Mouse (Mus musculus): ENCODE measurements around the gene Rmdn3. TPM values are rescaled to one million over a fixed set of nuclear protein-coding genes. Genes with fewer than 3 reads are reported as not detected.

Rmdn3 gene
- total and polyA plus RNA-seq, 3 experiments = 52.5 to 57.4 TPM; not detected in 1

DNA sequence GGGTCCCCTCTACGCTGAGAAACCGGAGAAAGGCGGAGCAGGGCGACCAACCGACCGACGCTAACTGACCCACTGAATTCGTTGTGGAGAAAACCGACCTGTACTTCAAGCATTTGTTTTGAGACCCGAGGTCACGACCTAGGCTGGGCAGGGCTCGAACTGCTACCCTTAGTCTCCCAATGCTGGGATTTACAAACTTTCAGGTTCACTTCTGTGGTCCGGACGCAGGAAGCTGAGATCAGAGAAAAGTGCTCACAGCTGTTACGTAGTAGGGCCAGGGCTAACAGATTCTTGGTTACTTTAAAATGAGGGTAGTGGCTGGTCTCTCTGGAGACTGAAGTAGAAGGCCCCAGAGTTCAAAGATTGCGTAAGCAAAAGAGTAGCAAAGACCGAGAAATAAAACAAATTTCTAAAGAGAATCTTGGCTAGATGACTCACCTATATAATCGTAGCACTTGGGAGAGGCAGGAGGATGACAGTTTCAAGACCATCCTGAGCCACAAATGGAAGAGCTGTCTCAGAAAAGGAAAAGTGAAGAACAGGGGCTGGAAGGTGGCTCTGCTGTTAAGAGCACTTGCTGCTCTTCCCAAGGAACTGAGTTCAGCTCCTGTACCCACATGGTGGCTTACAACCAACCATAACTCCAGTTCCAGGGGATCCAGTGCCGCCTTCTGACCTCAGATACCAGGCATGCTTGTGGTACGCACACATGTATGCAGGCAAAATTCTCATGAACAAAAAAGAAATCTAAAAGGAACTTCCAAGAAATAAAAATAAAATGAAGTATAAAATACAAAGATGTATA is 43.5 kb downstream of the Rmdn3 start:
- H3K36me3 ChIP-seq (ENCODE audit: control insufficient read depth in 1 of 2, insufficient read depth in 2 of 2, low read length in 2 of 2) = peaks cover 3 to 13% of the 10 kb centered on the region in 2 experiments
- TF ChIP-seq SMC3 (IDR thresholded peaks at IDR 0.05; ENCODE audit: low read depth, low read length) = no peak
- no peak for TF ChIP-seq E2F4 (IDR thresholded peaks at IDR 0.05; ENCODE audit: borderline replicate concordance, low read depth, low read length)
- TF ChIP-seq SIN3A (IDR thresholded peaks at IDR 0.05; ENCODE audit: low read length) = no peak
- TF ChIP-seq CHD1 (IDR thresholded peaks at IDR 0.05; ENCODE audit: low read depth, low read length) = no peak
- TF ChIP-seq ZC3H11A (IDR thresholded peaks at IDR 0.05; ENCODE audit: low read depth, low read length) = no peak
- no peak for TF ChIP-seq ZKSCAN1 (IDR thresholded peaks at IDR 0.05; ENCODE audit: low read depth, low read length)
- TF ChIP-seq JUND (IDR thresholded peaks at IDR 0.05; ENCODE audit: low read depth, low read length) = no peak
- TF ChIP-seq RCOR1 (IDR thresholded peaks at IDR 0.05; ENCODE audit: low read depth, low read length) = no peak
- TF ChIP-seq CTCF (IDR thresholded peaks at IDR 0.05 in 2 of 3, conservative IDR thresholded peaks at IDR 0.05 in 1 of 3; ENCODE audit: control insufficient read depth in 1 of 3, insufficient read depth in 1 of 3, low read depth in 2 of 3, low read length in 3 of 3, poor library complexity in 1 of 3, severe bottlenecking in 1 of 3) = no peak
- no peak for TF ChIP-seq GATA1 (IDR thresholded peaks at IDR 0.05; ENCODE audit: low read depth, low read length)
- TF ChIP-seq BHLHE40 (IDR thresholded peaks at IDR 0.05; ENCODE audit: borderline replicate concordance, low read depth, low read length) = no peak
- TF ChIP-seq CHD2 (IDR thresholded peaks at IDR 0.05; ENCODE audit: low read length) = no peak
- TF ChIP-seq TAL1 (IDR thresholded peaks at IDR 0.05; ENCODE audit: low read length) = no peak
- TF ChIP-seq ZNF384 (IDR thresholded peaks at IDR 0.05; ENCODE audit: low read depth, low read length) = no peak
- TF ChIP-seq MEF2A (IDR thresholded peaks at IDR 0.05; ENCODE audit: extremely low read depth, insufficient replicate concordance, low read depth, low read length, poor library complexity, severe bottlenecking) = no peak
- TF ChIP-seq TBP (IDR thresholded peaks at IDR 0.05; ENCODE audit: low read depth, low read length) = no peak
- TF ChIP-seq ELF1 (IDR thresholded peaks at IDR 0.05; ENCODE audit: low read depth, low read length) = no peak
- TF ChIP-seq TCF12 (IDR thresholded peaks at IDR 0.05; ENCODE audit: low read depth, low read length) = no peak
- TF ChIP-seq USF2 (IDR thresholded peaks at IDR 0.05; ENCODE audit: borderline replicate concordance in 1 of 2, insufficient read depth in 1 of 2, low read depth in 1 of 2, low read length in 2 of 2) = no peak
- peak; percentile 54 for DNase-seq (ENCODE audit: low read depth, low spot score)
- peaks cover 0 to 5% of the 10 kb centered on the region in 2 experiments; a peak in 2 of 4 replicates for H3K4me1 ChIP-seq (ENCODE audit: control insufficient read depth in 1 of 2, insufficient read depth in 2 of 2, low read length in 2 of 2)
- H3K27me3 ChIP-seq (ENCODE audit: control insufficient read depth in 1 of 2, insufficient read depth in 2 of 2, low read length in 2 of 2) = no peaks in the 10 kb centered on the region
- no peaks in the 10 kb centered on the region for H3K9me3 ChIP-seq (replicated peaks; ENCODE audit: insufficient read depth, low read length)
- H3K9ac ChIP-seq (ENCODE audit: control insufficient read depth, low read depth, low read length, poor library complexity, severe bottlenecking) = peak overlapping the region; percentile 88
- peak overlapping the region; percentile 99 for H3K27ac ChIP-seq (ENCODE audit: control insufficient read depth, low read depth, low read length)
- H3K79me2 ChIP-seq (ENCODE audit: control insufficient read depth, insufficient read depth, low read length, poor library complexity) = peaks cover 20% of the 10 kb centered on the region
- H3K4me3 ChIP-seq (ENCODE audit: control insufficient read depth in 1 of 2, insufficient read depth in 1 of 2, low read depth in 2 of 2, low read length in 2 of 2) = peak overlapping the region; percentile 55 to 91

Measured in MEL (cell line).